ENCODE assay signal across 8 mouse cellular contexts in genomic region chr7:122132497-122133337, GRCm38 (mm10). TPM values are rescaled to one million over a fixed set of nuclear protein-coding genes. Genes with fewer than 3 reads are reported as not detected.
DNase-seq lines count a peak whose midpoint lies in the region; ATAC-seq lines count a peak whose summit lies in the region.

TSS of gene Palb2 (minus strand) at chr7:122132985.
TSS of gene Dctn5 (plus strand) at chr7:122133041.

- ATAC-seq in hindbrain, embryonic 11.5 days (ENCODE audit: low FRiP score) = peak; percentile 98

- peak within 1 kb of the TSS; percentile 67 for H3K4me2 ChIP-seq in hindbrain, embryonic 11.5 days (replicated peaks; ENCODE audit: low read depth, low read length)

- no peaks in the 10 kb centered on the region for H3K4me1 ChIP-seq in hindbrain, embryonic 11.5 days (replicated peaks; ENCODE audit: control insufficient read depth, insufficient read depth, low read length)

- H3K36me3 ChIP-seq in hindbrain, embryonic 11.5 days (ENCODE audit: control insufficient read depth, insufficient read depth, low read length) = 0 out of 2 replicates have a peak, but pooled peaks cover 2% of the 10 kb centered on the region

- H3K27ac ChIP-seq in hindbrain, embryonic 11.5 days (ENCODE audit: low read depth, low read length) = peak within 1 kb of the TSS; percentile 42; the same call in 1 of the 2 replicates

- H3K9ac ChIP-seq in hindbrain, embryonic 11.5 days (ENCODE audit: low read depth, low read length) = peak within 1 kb of the TSS; percentile 83

- peak within 1 kb of the TSS; percentile 90 for H3K4me3 ChIP-seq in hindbrain, embryonic 11.5 days (ENCODE audit: low read depth, low read length)

- WGBS in hindbrain, embryonic 11.5 days = under 1% methylated on average over 52 of the region's 54 CpGs

- H3K9me3 ChIP-seq in hindbrain, embryonic 11.5 days (ENCODE audit: control insufficient read depth, low read length) = no peaks in the 10 kb centered on the region

- H3K27me3 ChIP-seq in hindbrain, embryonic 11.5 days (ENCODE audit: control insufficient read depth, insufficient read depth, low read length) = no peaks in the 10 kb centered on the region

- DNase-seq in Muller cell, postnatal 12 days (ENCODE audit: inconsistent ontology term) = peak; percentile 96
- peak; percentile 97 for DNase-seq in cerebellum, adult 9-11 months
- DNase-seq in frontal cortex, adult 2 months (ENCODE audit: extremely low spot score in 1 of 2, low spot score in 1 of 2) = peak; percentile 93 to 99
- DNase-seq in hindbrain, embryonic 11.5 days (ENCODE audit: low spot score) = peak; percentile 99
- DNase-seq in layer of hippocampus, postnatal 10 days (ENCODE audit: low spot score in 2 of 2) = peak; percentile 99
- peak; percentile 99 for DNase-seq in lung, postnatal 10 days
- peak; percentile 98 for DNase-seq in ovary, postnatal 36 days (ENCODE audit: low spot score)
- DNase-seq in thymus, postnatal 25 days = peak; percentile 99

RNA-seq across cellular contexts. Expression of gene Palb2, which starts in this region (rescaled TPM):
- 1.7 and 2.1 TPM in 2 replicates for polyA plus RNA-seq in frontal cortex, adult 2 months (2012; rRNA removed)
- polyA plus RNA-seq in hindbrain, embryonic 11.5 days (2014; fragmentation: Nextera tagmentation; extraction: Ambion mirVana) = 14.6 and 20.9 TPM in 2 replicates
- total RNA-seq in layer of hippocampus, postnatal 10 days (2021) = 1 to 10 TPM; 2.7 to 3.0 TPM

RNA-seq across cellular contexts. Expression of gene Dctn5, which starts in this region (rescaled TPM):
- 121 and 123 TPM in 2 replicates for polyA plus RNA-seq in frontal cortex, adult 2 months (2012; rRNA removed)
- 143 and 144 TPM in 2 replicates for polyA plus RNA-seq in hindbrain, embryonic 11.5 days (2014; fragmentation: Nextera tagmentation; extraction: Ambion mirVana)
- 100 to 1,000 TPM in 1 of 2 experiments, 10 to 100 TPM in 1; 89.0 to 106 TPM for total RNA-seq in layer of hippocampus, postnatal 10 days (2021)

Comparison
In these comparisons a context has a peak if more than half of its experiments do, and no peak if none do; other contexts are left out.
1. Peak in every context shown above with its lines: DNase-seq, ATAC-seq, H3K4me3 ChIP-seq and H3K27ac ChIP-seq.